Mouse (Mus musculus): ENCODE measurements around the gene H2-Q1.

GRCm38 (mm10) chr17:35278957-35279688, 41.1 kb upstream of the H2-Q1 start:
- TF ChIP-seq USF1 (IDR thresholded peaks at IDR 0.05; ENCODE audit: low read depth) (no peak), CTCF (IDR thresholded peaks at IDR 0.05; ENCODE audit: control insufficient read depth, insufficient read depth, insufficient read length) (no peak), MYOD1 (IDR thresholded peaks at IDR 0.05; ENCODE audit: control insufficient read depth, insufficient read length, low read depth) (no peak)

Measured in C2C12 (cell line).